Mouse (Mus musculus) forebrain, embryonic 16.5 days (tissue): Measurements from ENCODE around the gene Snapc4. TPM values are rescaled to one million over a fixed set of nuclear protein-coding genes. Genes with fewer than 3 reads are reported as not detected.

Source experiments
- ATAC-seq: fragments of 200-750 bp; cut with Nextera tagmentation; 2 replicates; pipeline ENCODE4 v1.8.0; 2017; ENCODE audit warnings: mild to moderate bottlenecking, moderate library complexity
- H3K27ac ChIP-seq: fragments of 300-500 bp; sonication (generic); 2 replicates; pipeline ENCODE4 v1.5.1; 2014; ENCODE audit warnings: low read length, control low read depth
- H3K27me3 ChIP-seq: fragments of 300-500 bp; sonication (generic); replicated peaks from 2 replicates; pipeline ENCODE4 v1.6.1; 2014; ENCODE audit warnings: low read length; ENCODE audit not compliant: control insufficient read depth, insufficient read depth
- H3K36me3 ChIP-seq: fragments of 300-500 bp; sonication (generic); 2 replicates; pipeline ENCODE4 v1.6.1; 2014; ENCODE audit not compliant: control insufficient read depth, insufficient read depth
- H3K4me1 ChIP-seq: fragments of 300-500 bp; sonication (generic); replicated peaks from 2 replicates; pipeline ENCODE4 v1.6.1; 2014; ENCODE audit warnings: low read length; ENCODE audit not compliant: control insufficient read depth, insufficient read depth
- H3K4me2 ChIP-seq: fragments of 300-500 bp; sonication (generic); 2 replicates; pipeline ENCODE4 v1.6.1; 2014; ENCODE audit warnings: mild to moderate bottlenecking, low read length, control low read depth
- H3K4me3 ChIP-seq: fragments of 300-500 bp; sonication (generic); replicated peaks from 2 replicates; pipeline ENCODE4 v1.5.1; 2014; ENCODE audit warnings: mild to moderate bottlenecking, low read length, control low read depth
- H3K9ac ChIP-seq: fragments of 300-500 bp; sonication (generic); replicated peaks from 2 replicates; pipeline ENCODE4 v1.6.1; 2014; ENCODE audit warnings: low read depth, low read length, control low read depth
- H3K9me3 ChIP-seq: fragments of 300-500 bp; sonication (generic); 2 replicates; pipeline ENCODE4 v1.6.1; 2016; ENCODE audit warnings: low read length; ENCODE audit not compliant: control insufficient read depth
- WGBS: fragments of 180-500 bp; shearing (Covaris S2); extraction: QIAGEN DNeasy Blood & Tissue Kit; methylation state at CpG from one replicate; pipeline ENCODE4 v1.1.7; 2014; 5-methylcytosine and 5-hydroxymethylcytosine counted together
- polyA plus RNA-seq: library from polyadenylated mRNA; unstranded; fragments of >200 nt; fragmentation: Nextera tagmentation; extraction: Ambion mirVana; gene quantifications from 2 replicates; pipeline ENCODE4 v1.2.1, GENCODE M21; 2015

Snapc4 gene
- polyA plus RNA-seq, 1 experiment from 2014 or later: 42.6 TPM

DNA sequence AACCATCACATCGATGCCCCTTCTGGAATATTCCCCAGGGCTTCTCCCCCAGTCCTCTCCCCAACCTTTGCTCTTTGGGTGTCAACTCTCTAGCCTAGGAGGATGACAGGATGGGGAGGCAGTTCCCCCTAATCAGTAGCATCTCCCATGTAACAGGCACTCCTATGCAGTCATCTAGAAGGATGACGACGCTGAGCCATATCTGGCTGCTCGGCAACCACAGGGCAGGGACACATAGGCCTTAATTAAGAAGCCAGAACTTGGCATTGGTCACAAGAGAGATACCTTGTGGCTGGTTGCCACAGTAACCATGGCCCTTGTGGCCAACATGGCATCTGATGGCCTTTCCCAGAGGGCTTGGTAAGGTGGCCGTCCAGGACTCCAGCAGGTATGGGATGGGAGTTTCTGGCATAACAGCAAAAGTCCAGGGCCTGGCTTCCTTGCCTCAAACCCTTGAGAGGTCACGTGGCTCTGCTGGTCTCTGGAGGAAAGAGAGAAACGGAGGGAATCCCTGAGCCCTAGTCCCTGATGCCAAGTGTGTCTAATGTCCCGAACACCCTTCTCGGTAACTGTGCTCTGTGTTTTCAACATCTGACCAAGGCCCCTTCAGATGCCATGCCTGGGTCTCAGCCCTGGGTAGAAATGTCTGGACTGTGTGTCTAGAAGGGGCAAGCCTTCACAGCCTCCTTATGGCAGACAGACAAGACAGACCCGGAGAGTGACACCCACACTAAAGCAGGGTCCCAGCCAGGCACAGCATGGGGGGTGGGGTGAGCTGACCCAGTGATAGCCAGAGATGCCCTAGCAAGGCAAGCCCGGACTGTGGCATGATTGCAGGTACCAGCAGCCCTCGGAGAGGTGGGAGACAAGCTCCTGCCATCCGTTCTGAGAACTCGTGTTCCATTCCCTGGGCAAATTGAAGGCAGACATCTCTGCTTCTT, 59.9 kb downstream of the Snapc4 start:
- Histone ChIP-seq H3K36me3 (peaks cover 21% of the 10 kb centered on the region), H3K9ac (no peak overlapping the region), H3K9me3 (no peaks in the 10 kb centered on the region), H3K27ac (no peak overlapping the region), H3K4me2 (no peak overlapping the region), H3K4me3 (no peak overlapping the region), H3K27me3 (no peaks in the 10 kb centered on the region), H3K4me1 (peaks cover 45% of the 10 kb centered on the region)
- no peak for ATAC-seq
- 82% methylated on average over 14 of the region's 14 CpGs for WGBS

DNA sequence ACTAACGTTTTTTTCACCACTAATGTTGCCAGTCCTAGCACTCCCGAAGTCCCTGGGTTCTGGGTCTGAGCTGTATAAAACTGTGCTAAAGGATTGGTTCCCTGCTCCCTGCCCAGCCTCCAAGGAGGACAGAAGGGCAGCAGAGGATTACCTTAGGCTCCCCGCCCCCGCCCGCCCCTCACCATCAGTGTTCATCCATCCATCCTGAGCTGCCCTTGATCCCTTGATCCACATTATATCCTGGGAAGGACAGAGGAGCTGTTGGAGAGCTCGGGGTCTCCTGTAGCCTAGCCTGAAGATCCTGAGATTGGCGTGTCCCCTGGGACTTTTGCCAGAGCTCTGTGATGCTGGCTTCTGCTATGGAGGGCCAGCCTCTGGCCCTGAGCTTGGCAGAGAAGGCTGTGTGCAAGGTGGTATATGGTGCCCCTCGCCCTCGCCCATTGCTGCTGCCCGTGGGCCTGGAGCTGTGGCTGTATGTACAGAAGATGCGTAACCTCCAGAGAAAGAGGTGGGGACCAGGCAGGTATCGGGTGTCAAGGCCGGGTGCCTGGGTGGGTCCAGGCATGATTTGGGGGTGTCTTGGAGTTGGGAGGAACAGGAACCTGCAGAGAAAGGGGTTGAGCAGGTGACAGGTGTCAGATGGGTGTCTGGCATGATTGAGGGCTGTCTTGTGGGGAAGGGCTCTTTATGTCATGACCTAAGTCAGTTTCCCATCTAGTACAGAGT, 60.8 kb downstream of the Snapc4 start:
- 90% methylated on average over 13 of the region's 13 CpGs for WGBS
- Histone ChIP-seq H3K36me3 (peaks cover 16% of the 10 kb centered on the region), H3K4me1 (peaks cover 50% of the 10 kb centered on the region), H3K9me3 (no peaks in the 10 kb centered on the region), H3K27me3 (no peaks in the 10 kb centered on the region), H3K4me2 (no peak overlapping the region), H3K27ac (no peak overlapping the region), H3K9ac (no peak overlapping the region), H3K4me3 (no peak overlapping the region)
- no peak for ATAC-seq

GRCm38 (mm10) chr2:26319109-26319508, 61.3 kb downstream of the Snapc4 start:
- H3K9me3 ChIP-seq: no peaks in the 10 kb centered on the region
- H3K4me2 ChIP-seq: no peak overlapping the region
- ATAC-seq: no peak
- no peak overlapping the region for H3K4me3 ChIP-seq
- no peaks in the 10 kb centered on the region for H3K27me3 ChIP-seq
- peaks cover 53% of the 10 kb centered on the region for H3K4me1 ChIP-seq
- WGBS: 85% methylated on average over 9 of the region's 9 CpGs
- H3K9ac ChIP-seq: no peak overlapping the region
- H3K27ac ChIP-seq: no peak overlapping the region
- peaks cover 11% of the 10 kb centered on the region for H3K36me3 ChIP-seq

- H3K4me3 ChIP-seq: no peak overlapping the region
- peaks cover 3% of the 10 kb centered on the region; the same call in 1 of the 2 replicates for H3K36me3 ChIP-seq
- no peaks in the 10 kb centered on the region for H3K27me3 ChIP-seq
- ATAC-seq: no peak
- H3K27ac ChIP-seq: no peak overlapping the region
- peaks cover 53% of the 10 kb centered on the region for H3K4me1 ChIP-seq
- H3K9me3 ChIP-seq: no peaks in the 10 kb centered on the region
- 79% methylated on average over 3 of the region's 3 CpGs for WGBS
- no peak overlapping the region for H3K9ac ChIP-seq
- peak overlapping the region; percentile 98; the same call in 1 of the 2 replicates for H3K4me2 ChIP-seq
These were observed 62.3 kb downstream of the Snapc4 start for GRCm38 (mm10) chr2:26317991-26318672.

- Histone ChIP-seq H3K27ac (no peak overlapping the region; the same call in 1 of the 2 replicates), H3K9ac (peak overlapping the region; percentile 99), H3K27me3 (no peaks in the 10 kb centered on the region), H3K4me1 (peaks cover 53% of the 10 kb centered on the region), H3K36me3 (no peaks in the 10 kb centered on the region), H3K4me3 (peak overlapping the region; percentile 86), H3K4me2 (peak overlapping the region; percentile 98), H3K9me3 (no peaks in the 10 kb centered on the region)
- 81% methylated on average over 3 of the region's 3 CpGs for WGBS
- no peak for ATAC-seq
These were observed 63.1 kb downstream of the Snapc4 start for GRCm38 (mm10) chr2:26317371-26317770.

DNA sequence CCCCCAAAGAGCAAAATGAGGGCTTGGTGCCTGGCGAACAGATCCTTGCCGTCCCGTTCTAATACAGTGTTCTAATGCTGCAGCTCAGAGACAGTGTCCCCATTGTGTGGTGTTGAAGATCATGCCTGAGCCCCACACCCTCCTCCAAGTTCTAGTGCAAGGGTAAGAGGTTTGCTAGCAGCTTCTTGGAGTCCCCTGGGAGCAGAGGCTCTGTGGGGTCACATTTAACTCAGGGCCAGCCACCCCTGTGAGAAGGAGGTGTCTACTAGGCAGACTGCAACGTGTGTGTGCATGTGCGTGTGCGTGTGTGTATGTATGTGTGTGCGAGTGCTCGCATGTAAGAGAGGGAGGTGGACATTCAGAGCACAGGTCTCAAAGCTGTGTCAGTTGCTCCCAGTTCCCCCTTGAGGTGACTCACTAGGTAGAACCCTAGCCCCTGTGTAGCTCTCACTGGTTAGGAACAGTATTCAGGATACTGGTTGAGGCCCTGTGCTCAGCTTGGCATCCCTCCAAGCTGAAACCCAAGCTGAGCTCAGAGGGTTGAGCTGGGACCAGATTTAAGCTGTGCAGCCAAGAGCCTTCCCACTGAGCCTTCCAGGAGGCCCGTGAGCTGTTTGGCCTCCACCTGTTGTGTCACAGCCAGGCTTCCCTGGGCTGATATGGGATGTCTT, 63.7 kb downstream of the Snapc4 start:
- peak overlapping the region; percentile 86 for H3K4me3 ChIP-seq
- peak overlapping the region; percentile 97 for H3K27ac ChIP-seq
- 0 out of 2 replicates have a peak, but pooled peaks have one; percentile 6 for ATAC-seq
- WGBS: 32% methylated on average over 9 of the region's 9 CpGs
- H3K4me1 ChIP-seq: peaks cover 53% of the 10 kb centered on the region
- H3K36me3 ChIP-seq: no peaks in the 10 kb centered on the region
- H3K4me2 ChIP-seq: peak overlapping the region; percentile 98
- H3K9me3 ChIP-seq: no peaks in the 10 kb centered on the region
- H3K9ac ChIP-seq: peak overlapping the region; percentile 99
- no peaks in the 10 kb centered on the region for H3K27me3 ChIP-seq

DNA sequence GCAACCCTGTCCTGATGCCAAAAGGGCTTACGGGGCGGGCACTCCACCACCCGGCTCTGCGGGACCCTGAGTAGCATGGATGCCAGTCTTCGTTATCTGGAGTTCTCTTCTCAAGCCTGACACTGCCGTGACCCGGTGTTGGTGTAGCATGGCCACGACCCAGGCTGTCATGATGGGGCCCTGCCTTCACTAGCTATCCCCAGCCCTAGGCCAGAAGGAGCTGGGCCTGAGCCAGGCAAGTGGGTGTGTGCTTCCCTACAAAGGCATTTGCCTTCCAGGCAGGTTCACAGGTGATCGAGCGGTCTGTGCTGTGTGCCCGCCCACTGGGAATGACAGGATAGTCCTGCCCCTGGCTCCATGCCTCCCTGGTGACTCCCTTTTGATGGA, 64.5 kb downstream of the Snapc4 start:
- Histone ChIP-seq H3K9ac (peak overlapping the region; percentile 99), H3K4me2 (peak overlapping the region; percentile 98), H3K4me1 (peaks cover 52% of the 10 kb centered on the region), H3K4me3 (peak overlapping the region; percentile 86), H3K27ac (peak overlapping the region; percentile 97), H3K36me3 (no peaks in the 10 kb centered on the region), H3K27me3 (no peaks in the 10 kb centered on the region), H3K9me3 (no peaks in the 10 kb centered on the region)
- 0% methylated on average over 11 of the region's 11 CpGs for WGBS
- no peak; the same call in 1 of the 2 replicates for ATAC-seq

DNA sequence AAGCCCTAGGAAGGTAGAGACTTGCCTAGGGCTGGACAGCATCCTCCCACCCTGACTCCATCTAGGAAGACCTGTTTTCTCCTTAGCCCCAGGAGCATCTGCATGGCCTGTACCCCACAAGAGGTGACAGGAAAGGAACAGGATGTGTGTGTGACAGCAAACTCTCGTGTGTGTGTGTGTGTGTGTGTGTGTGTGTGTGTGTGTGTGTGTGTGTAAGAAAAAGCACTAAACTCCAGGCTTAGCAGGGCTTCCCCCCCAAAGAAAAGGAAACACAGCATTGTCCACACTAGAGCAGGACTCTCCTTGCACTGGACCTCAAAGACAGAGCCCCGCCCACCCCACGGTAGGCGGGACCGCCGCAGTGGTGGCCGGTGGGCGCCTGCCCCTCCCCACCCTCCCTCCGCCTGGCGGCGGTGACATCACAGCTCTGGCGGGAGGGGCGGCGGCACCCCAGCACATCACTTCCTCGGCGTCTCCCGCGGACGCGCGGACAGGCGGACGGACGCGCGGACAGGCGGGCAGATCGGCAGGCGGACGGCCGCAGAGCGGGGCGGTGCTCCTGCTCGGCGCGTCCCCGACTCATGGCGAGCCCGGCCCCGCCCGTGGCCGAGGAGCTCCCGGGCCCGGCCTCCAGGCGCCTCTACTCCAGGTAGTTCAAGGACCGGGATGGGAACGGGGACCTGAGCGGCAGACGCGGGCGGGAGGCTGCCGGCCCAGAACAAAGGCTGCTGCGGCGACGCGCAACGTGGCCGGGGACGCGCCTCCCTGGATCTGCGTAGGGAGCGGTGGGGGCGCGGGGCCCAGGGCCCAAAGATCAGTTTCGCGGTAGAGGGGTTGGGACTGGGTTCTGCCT, 65.2 kb downstream of the Snapc4 start, which contains the start of gene Gpsm1:
Gene Gpsm1, plus strand, starts transcription at position 444 of the 853 bp plus-strand sequence.
- Histone ChIP-seq H3K9me3 (no peaks in the 10 kb centered on the region), H3K4me3 (peak within 1 kb of the TSS; percentile 86), H3K27me3 (no peaks in the 10 kb centered on the region), H3K27ac (peak within 1 kb of the TSS; percentile 97), H3K36me3 (no peaks in the 10 kb centered on the region), H3K4me1 (peaks cover 46% of the 10 kb centered on the region), H3K4me2 (peak within 1 kb of the TSS; percentile 98), H3K9ac (peak within 1 kb of the TSS; percentile 99)
- under 1% methylated on average over 66 of the region's 66 CpGs for WGBS
- peak; percentile 77 for ATAC-seq
